Mouse (Mus musculus) liver (tissue): ENCODE measurements around the gene Ak5.
"Not testable (repeated sequence)": the region's sequence is repeated elsewhere in the genome, so short reads cannot be mapped to it uniquely, and the experiment has no call there.

Experiments
- DNase-seq: peaks from one replicate; pipeline ENCODE4 v3.0.0-alpha.2; 2020; ENCODE audit warnings: mixed read lengths

The Ak5 gene

GRCm38 (mm10) chr3:152620534-152620933 lies 47.6 kb downstream of the Ak5 start:
- DNase-seq = no peak

DNA sequence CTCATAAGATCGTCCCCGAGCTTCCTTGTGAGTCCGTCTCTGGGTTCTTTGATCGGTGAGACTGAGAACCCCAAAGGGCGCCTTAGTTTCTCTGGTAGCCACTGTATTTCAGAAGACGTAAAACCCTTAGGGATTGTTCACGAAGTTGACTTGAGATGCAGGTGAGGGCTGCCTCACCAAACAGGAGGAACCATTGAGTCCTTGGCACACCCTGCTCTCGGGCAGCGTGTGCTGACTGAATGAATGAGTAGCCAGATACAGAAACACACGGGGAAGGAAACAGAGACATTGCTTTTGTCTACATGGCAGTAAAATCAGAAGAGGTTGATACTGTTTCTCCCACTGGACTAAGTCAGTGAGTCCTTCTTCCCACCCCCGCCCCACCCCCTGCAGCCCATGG lies 48.1 kb downstream of the Ak5 start:
- DNase-seq = no peak

GRCm38 (mm10) chr3:152609076-152609475 lies 59.1 kb downstream of the Ak5 start:
- DNase-seq = no peak

DNA sequence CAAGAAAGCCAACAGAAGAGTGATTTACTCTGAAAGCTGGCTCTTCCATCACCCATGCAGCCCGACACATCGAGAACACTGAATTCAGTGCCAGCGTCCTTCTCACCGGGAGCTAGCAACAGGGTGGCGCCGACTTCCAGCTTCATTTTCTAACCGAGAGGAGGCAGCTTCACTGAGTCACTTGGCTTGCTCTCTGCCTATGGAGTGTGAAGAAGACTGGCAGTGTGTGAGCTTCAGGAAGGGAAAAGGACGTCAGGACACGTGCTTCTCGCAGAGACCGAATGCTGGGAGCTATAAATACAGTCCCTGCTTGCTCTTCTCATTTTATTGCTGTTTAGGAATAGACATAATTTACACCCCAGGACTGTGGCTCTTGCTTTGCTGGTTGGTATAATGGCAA lies 62.3 kb downstream of the Ak5 start:
- no peak for DNase-seq

DNA sequence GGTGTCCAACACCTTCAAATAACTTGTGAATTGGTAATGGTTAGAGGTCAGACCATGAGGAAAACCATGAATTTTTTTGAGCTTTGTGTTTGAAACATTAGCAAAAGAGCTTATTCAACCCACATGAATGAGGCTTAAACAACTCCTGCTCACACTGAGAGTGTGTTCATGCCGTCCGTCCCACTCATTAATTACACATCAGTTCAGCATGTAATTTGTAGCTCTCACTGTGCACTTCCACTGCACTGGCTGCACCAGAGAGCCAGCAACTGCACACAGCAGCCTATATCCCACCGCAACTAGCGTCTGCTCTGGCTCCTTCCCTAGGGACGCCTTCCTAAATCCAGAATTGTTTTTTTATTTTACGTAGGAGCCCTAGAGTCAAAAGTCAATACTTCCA lies 68.5 kb downstream of the Ak5 start:
- no peak for DNase-seq

- DNase-seq = no peak
Observed at GRCm38 (mm10) chr3:152596406-152597050, 71.6 kb downstream of the Ak5 start.

DNA sequence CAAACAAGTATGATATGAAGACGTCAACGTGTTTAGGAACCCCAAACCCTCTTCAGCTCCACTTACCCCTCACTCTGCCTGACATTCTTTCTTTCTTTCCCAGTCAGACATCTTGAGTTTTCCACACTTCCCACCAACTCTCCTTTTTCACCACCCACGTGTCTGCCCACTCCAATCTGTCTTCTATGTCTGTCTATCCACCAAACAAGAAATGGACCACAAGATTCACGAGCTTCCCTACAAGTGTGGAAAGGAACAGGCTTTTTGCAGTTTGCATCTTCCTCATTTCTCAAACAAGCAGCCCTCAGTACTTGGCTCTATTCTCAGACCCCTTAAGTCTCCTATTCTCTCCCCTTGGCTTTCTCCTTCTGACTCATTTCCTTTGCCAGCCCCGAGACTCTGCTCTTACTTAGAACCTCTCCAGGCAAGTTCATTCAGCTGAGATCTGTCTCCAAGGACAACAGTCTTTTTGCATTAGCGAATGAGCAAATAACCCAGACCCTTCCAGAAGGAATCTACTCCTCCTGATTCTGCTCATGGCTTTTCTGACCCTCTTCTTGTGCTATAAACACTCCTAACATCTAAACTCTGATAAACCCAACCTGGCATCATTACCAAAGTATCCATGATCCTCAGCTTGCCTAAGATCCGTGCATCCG lies 75.3 kb downstream of the Ak5 start:
- no peak for DNase-seq

- DNase-seq = no peak
Observed at GRCm38 (mm10) chr3:152590491-152590890, 77.7 kb downstream of the Ak5 start.

GRCm38 (mm10) chr3:152589101-152589500 lies 79.1 kb downstream of the Ak5 start:
- not testable (repeated sequence) for DNase-seq

DNA sequence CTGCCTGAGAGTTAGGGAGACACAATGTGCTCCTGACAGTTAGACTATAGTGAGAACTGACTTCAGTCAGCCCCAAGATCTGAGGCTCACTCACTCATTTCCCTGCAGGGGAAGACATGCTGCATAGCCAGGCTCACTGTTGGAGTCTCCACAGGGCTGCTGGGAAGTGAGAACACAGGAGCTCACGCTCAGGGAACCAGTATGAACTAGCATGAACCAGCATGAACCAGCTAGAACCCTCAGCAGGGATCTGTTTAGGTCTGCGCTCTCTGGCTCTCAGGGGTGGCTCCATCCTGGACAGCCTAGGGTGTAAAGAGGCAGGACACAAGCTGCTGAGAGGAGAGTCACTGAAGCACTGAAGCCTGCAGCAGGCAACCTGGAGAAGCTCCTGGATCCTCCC lies 81.2 kb downstream of the Ak5 start:
- DNase-seq = no peak

DNA sequence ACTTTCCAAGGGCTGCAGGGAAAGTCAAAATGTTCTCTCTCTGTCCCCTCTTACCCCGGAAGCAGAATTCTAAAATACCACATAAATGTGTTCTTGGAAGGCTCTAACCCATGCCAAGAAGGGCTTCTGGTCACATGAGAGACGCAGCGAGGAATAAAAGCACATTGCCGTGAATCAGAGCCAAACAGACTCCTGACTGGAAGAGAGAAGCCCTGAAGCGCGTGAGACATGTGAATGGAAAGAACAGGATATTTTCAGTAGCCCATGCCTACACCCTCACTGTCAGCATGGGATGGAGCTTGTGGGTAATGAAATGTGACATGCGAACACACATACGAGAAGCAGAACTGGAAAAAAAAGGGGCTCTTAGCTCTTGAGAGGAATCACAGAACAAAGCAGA lies 82.0 kb downstream of the Ak5 start:
- no peak for DNase-seq

DNA sequence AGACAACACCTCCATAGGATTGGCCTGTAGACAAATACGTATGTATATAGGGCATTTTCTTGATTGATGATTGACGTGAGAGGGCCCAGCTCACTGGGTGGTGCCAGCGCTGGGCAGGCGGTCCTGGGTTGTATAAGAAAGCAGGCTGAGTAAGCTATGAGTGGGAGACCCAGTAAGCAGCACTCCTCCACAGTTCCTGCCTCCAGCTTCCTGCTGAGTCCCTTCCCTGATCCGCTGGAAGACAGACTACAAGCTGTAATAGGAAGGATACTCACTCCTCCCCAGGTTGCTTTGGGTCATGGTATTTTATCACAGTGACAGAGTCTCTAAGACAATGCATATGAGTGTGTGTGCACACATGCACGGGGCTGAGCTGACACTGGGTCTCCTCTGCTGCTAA lies 82.6 kb downstream of the Ak5 start:
- DNase-seq = no peak

- no peak for DNase-seq
Observed at GRCm38 (mm10) chr3:152583033-152583432, 85.1 kb downstream of the Ak5 start.

DNA sequence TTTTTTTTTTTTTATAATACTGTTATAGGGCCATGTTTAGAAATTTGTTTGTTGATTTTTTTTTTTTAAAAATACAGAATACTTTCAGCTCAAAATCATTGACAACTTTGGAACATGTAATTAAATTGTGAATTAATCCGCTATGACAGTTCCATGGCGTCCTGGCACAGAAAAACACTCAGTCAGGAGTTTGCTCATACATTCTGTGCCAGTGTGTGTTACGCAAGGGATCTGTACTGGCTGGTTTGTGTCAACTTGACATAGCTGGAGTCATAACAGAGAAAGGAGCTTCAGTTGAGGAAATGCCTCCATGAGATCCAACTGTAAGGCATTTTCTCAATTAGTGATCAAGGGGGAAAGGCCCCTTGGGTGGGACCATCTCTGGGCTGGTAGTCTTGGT lies 86.3 kb downstream of the Ak5 start:
- not testable (repeated sequence) for DNase-seq

GRCm38 (mm10) chr3:152579984-152580591 lies 88.1 kb downstream of the Ak5 start:
- DNase-seq = no peak

DNA sequence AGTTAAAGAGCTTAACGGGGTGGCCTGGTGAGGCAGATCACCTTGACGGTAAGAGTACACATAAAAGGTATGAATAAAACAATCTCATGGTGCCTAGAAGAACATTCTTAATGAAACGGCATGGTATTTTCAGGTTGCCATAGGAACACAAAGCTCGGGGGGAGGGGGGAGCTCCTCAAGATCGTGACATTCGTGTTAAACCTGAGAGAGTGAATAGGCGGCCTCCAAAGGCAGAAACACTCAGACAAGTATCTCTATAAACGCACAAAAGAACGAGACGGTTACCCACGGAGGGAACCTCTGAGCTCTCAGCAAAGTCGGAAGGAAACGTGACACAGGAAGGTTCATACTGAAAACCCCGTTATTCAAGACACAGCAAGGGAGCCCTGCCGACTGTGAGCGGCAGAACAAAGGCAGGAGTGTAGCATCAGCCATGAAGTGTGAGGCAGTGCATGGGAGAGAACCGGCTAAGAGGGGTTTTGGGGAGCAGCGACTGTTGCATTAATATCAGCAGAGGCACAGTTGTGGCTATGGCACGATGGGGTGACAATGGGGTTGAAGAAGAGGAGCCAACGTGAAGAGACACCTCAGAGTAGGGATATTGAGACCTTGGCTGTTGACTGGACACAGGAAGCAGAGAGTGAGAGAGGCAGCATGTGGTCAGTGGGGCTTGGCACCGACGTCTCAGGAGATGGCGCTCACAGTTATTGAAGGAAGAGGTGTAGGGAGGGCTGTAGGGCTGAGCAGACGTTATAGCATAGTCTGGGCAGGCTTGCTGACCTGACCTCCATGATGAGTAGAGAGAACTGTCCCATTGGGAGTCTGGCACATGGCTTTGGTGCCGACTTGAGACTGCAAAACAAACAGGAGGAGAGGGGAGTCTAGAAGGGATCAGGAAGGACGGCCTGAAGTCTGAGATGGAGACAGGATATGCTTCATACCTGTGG lies 89.6 kb downstream of the Ak5 start:
- DNase-seq = no peak

- no peak for DNase-seq
Observed at GRCm38 (mm10) chr3:152577763-152578162, 90.4 kb downstream of the Ak5 start.

DNA sequence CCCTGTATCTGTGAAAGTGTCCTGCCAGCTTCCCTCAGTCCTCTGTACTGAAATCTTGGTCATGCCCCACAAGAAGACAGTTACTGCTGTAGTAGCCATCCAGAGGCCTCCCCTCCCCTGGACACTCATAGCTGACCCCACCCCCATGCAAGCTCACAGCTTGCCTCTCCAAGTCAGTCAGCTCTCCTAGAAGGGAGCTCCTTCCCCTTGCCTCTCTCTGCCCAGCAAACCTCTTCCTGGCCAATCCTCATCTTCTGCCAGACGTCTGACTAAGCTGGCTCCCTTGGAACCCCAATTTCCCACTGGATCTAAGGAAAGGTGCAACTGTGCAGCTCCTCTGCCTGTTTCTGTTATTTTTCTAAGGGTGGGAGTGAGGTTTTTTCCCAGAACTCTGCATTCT lies 90.9 kb downstream of the Ak5 start:
- no peak for DNase-seq

- DNase-seq = peak; percentile 12
Observed at GRCm38 (mm10) chr3:152569242-152569605, 98.9 kb downstream of the Ak5 start.

DNA sequence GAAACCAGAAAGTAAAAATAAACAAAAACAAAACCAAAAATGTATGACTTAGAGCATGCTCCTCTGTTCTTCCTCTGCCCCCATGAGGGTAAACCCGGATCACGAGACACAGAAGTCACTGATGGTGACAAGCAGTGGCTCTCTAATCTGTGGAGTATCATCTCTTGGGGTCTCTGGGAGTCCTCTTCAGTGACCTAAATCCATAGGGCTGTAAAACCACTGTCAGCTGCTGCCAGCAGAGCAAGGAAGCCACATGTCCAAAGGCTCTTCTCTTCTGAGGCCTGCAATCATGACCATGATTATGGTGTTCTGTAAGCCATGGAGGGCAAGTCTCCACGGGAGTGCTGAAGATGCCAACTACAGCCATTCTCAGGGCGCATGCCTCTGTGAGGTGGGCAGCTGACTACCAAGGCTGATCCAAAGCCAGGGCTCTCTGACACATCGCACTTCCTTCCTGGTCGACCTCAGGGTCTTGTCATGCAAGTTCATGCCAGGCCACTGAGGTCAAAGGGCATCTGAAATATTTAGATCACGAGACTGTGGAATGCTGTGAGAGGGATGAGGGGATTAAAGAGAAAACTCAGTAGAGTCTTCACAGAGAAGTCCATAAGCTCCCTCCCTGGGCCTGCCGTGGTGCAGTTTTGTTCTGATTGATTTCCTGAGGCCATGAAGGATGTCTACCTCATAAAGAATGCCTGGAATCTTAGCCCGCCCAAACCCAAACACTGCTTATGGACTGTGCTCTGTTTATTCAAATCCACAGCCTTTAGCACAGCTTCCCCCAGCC lies 99.5 kb downstream of the Ak5 start:
- DNase-seq = no peak

DNA sequence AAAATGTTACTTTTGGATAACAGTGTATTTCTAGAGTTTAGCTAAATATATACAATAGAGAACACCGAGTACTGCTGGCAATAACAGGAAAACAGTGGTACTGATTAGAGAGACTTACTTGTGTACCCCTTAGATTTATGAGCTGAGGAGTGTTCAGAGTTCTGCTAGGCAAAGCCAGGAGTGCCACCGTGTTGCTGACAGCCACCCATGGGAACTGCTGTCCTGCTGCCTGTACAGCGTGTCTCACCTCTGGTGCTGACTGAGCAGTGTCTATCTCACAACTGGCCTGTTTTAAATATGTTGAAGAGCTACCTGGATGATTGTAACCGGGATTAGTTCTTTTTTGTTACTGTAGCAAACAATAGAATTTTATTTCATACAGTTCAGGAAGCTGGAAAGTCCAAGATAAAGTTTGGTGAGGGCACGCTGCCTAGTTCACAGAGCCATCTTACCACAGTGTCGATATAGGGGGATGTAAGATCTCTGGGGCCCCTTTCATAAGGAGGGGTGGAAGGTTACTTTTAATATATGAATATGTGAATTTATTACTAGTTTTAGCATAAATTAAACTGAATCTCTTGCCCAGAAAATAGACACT lies 103.5 kb downstream of the Ak5 start:
- no peak for DNase-seq

DNA sequence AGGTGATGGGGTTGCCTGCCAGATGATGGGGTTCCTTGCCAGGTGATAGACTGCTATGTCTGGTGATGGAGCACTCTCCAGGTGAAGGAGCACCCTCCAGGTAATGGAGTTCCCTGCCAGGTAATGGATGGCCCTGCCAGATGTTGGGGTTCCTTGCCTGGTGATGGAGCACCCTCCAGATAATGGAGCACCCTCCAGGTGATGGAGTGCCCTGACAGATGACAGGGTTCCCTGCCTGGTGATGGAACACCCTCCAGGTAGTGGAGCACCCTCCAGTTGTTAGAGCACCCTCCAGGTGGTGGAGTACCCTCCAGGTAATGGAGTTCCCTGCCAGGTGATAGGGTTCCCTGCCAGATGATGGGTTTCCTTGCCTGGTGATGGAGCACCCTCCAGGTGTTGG lies 104.3 kb downstream of the Ak5 start:
- DNase-seq = no peak
